Mouse (Mus musculus) C2C12 (cell line): ENCODE data around the gene Cks1b. TPM values are rescaled to one million over a fixed set of nuclear protein-coding genes. Genes with fewer than 3 reads are reported as not detected.

Experiments used
- H3K27me3 ChIP-seq: one replicate; pipeline ENCODE4 v1.6.1; 2011; ENCODE audit not compliant: control insufficient read depth, insufficient read depth, insufficient read length
- H3K36me3 ChIP-seq: one replicate; pipeline ENCODE4 v1.6.1; 2011; ENCODE audit not compliant: control insufficient read depth, insufficient read depth
- H3K4me3 ChIP-seq: one replicate; pipeline ENCODE4 v1.5.1; 2011; ENCODE audit warnings: mild to moderate bottlenecking, control low read depth; ENCODE audit not compliant: poor library complexity, insufficient read depth, severe bottlenecking
- H3K79me2 ChIP-seq: one replicate; pipeline ENCODE4 v1.6.1; 2011; ENCODE audit not compliant: control insufficient read depth, insufficient read depth
- H3K79me3 ChIP-seq: one replicate; pipeline ENCODE4 v1.6.1; 2011; ENCODE audit warnings: low read depth, control low read depth
- H3ac ChIP-seq: one replicate; pipeline ENCODE3; 2011; ENCODE audit warnings: low read depth; ENCODE audit not compliant: control insufficient read depth, insufficient read length
- CEBPB ChIP-seq: IDR thresholded peaks from one replicate; pipeline ENCODE4 v1.6.1; 2011; ENCODE audit warnings: low read depth, mild to moderate bottlenecking, control low read depth, moderate library complexity
- CTCF ChIP-seq: IDR thresholded peaks from one replicate; pipeline ENCODE4 v1.5.1; 2011; ENCODE audit not compliant: control insufficient read depth, insufficient read depth, insufficient read length
- FOSL1 ChIP-seq: IDR thresholded peaks from one replicate; pipeline ENCODE4 v1.8.0; 2011; ENCODE audit warnings: mild to moderate bottlenecking, low read length; ENCODE audit not compliant: poor library complexity, insufficient read depth, severe bottlenecking
- MAX ChIP-seq: IDR thresholded peaks from one replicate; pipeline ENCODE4 v1.6.1; 2011; ENCODE audit warnings: mild to moderate bottlenecking, control low read depth
- MYOD1 ChIP-seq: IDR thresholded peaks from one replicate; pipeline ENCODE4 v1.6.1; 2011; ENCODE audit warnings: low read depth; ENCODE audit not compliant: control insufficient read depth, insufficient read length
- MYOG ChIP-seq: IDR thresholded peaks from one replicate; pipeline ENCODE4 v1.6.1; 2011; ENCODE audit not compliant: control insufficient read depth, insufficient read length; ENCODE audit errors: extremely low read depth
- USF1 ChIP-seq: IDR thresholded peaks from one replicate; pipeline ENCODE4 v1.6.1; 2011; ENCODE audit warnings: low read depth, mild to moderate bottlenecking, control low read depth, moderate library complexity
- polyA plus RNA-seq: library from polyadenylated mRNA; unstranded; fragments of >200 nt; fragmentation: generic; extraction: Trizol; gene quantifications from one replicate; pipeline ENCODE4 v1.2.1, GENCODE M21; 2012; ENCODE audit warnings: missing spikeins

Cks1b gene
- polyA plus RNA-seq, 1 experiment = 446 TPM

DNA sequence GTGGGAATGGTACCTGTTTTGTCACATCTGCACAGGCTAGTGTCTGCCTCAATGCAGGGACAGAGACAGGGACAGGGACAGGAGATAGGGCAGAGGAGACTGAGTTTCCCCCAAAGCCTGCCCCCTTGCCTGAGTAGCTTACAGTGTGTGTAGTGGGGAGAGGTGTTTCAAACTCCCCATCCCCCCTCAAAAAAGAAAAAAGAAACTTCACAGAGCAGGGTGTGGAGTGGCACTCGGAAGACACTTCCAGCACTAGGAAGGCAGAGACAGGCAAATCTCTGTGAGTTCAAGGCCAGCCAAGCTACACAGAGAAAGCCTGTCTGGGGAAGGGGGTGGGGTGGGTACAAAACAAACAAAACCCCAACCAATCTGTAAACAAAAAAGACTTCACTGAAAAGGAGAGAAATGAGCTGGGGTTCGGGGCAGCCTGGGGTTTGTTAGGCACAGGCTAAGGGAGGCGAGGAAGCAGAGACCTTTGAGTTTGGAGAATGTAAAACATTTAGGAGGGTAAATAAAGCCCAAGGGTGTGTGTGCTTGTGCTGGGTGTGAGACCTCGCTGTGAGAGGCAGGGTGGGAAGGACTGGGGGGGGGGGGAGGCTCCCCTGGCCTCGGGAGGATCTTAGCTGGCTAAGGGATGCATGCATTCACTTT, 44.5 kb downstream of the Cks1b start:
- Histone ChIP-seq H3K27me3 (peaks cover 7% of the 10 kb centered on the region), H3K79me2 (no peaks in the 10 kb centered on the region), H3K4me3 (no peak overlapping the region), H3K36me3 (peaks cover under 1% of the 10 kb centered on the region), H3ac (no peak overlapping the region), H3K79me3 (no peaks in the 10 kb centered on the region)
- TF ChIP-seq MAX (no peak), MYOD1 (no peak), USF1 (no peak), CTCF (no peak), FOSL1 (no peak), CEBPB (no peak), MYOG (no peak)

- no peaks in the 10 kb centered on the region for H3K79me2 ChIP-seq
- no peaks in the 10 kb centered on the region for H3K36me3 ChIP-seq
- no peak overlapping the region for H3ac ChIP-seq
- no peaks in the 10 kb centered on the region for H3K79me3 ChIP-seq
- H3K4me3 ChIP-seq = no peak overlapping the region
- TF ChIP-seq MYOD1 (no peak), MAX (no peak), USF1 (peak; percentile 46), CEBPB (no peak)
- peaks cover 41% of the 10 kb centered on the region for H3K27me3 ChIP-seq
Observed at GRCm38 (mm10) chr3:89367338-89367737, 50.8 kb downstream of the Cks1b start.

DNA sequence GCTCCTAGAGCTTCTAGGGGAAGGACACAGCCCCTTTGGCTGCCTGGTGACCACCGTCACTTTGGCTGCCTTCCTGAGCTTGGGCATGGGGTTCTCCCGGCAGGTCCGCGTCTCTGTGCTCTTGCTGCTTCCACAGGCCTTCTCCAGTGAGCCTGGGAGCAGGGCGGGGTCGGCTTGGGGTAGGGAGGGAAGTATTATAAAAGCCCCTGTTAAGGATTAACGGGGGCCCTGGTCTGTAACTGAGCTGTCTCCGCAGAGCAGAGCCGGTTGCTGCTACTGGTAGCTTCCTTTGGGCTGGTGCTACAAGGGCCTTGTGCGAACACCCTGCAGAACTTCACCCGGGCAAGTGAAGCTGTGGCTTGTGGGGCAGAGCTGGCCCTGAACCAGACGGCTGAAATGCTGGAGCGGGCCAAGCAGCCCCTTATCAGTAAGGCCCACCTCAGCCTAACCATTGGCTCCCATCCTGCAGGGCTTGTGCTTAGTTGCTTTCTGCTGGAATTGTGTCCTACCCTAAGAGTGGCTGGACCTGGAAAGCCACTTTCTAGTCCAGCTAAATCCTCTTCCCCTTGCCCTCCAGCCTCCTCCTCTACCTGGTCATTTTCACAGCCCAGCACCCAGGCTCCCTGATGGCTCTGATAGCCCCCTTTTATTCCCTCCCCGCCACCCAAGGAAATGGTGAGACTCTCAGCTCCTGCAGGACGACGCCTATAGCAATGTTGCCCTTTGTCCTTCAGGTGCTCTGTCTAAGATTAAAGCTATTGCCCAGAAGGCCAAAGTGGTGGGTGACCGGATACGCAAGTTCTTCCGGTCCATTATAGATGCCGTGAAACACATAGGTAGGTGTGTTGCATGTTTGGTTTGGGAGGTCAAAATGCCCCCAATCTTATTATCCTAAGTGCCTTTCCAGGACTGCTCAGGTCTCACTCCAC, 52.4 kb downstream of the Cks1b start:
- TF ChIP-seq CEBPB (no peak), USF1 (no peak), FOSL1 (no peak), CTCF (no peak), MYOD1 (no peak), MYOG (no peak), MAX (no peak)
- H3K27me3 ChIP-seq = peaks cover 41% of the 10 kb centered on the region
- no peak overlapping the region for H3ac ChIP-seq
- H3K79me3 ChIP-seq = no peaks in the 10 kb centered on the region
- H3K4me3 ChIP-seq = no peak overlapping the region
- H3K79me2 ChIP-seq = no peaks in the 10 kb centered on the region
- H3K36me3 ChIP-seq = no peaks in the 10 kb centered on the region

Other genes with a start within 250 kb of the Cks1b start
- 139 TPM for gene Scamp3, start 240.9 kb downstream of the Cks1b start, polyA plus RNA-seq
- gene Fam189b, start 235.2 kb downstream of the Cks1b start, polyA plus RNA-seq = 27.4 TPM
- gene Gba, start 215.5 kb downstream of the Cks1b start, polyA plus RNA-seq = 40.6 TPM
- gene Thbs3, start 203.2 kb downstream of the Cks1b start, polyA plus RNA-seq = 9.1 TPM
- gene Mtx1, start 191.3 kb downstream of the Cks1b start, polyA plus RNA-seq = 248 TPM
- 0.20 TPM for gene Muc1, start 189.3 kb downstream of the Cks1b start, polyA plus RNA-seq
- gene Krtcap2, start 172.4 kb downstream of the Cks1b start, polyA plus RNA-seq = 299 TPM
- 11.0 TPM for gene Trim46, start 172.1 kb downstream of the Cks1b start, polyA plus RNA-seq
- gene Dpm3, start 159.0 kb downstream of the Cks1b start, polyA plus RNA-seq = 228 TPM
- gene Slc50a1, start 147.8 kb downstream of the Cks1b start, polyA plus RNA-seq = 48.7 TPM
- gene Efna1, start 137.2 kb downstream of the Cks1b start, polyA plus RNA-seq = 13.9 TPM
- gene Efna3, start 95.4 kb downstream of the Cks1b start, polyA plus RNA-seq = 2.9 TPM
- gene Efna4, start 80.4 kb downstream of the Cks1b start, polyA plus RNA-seq = 13.3 TPM
- 60.2 TPM for gene Adam15, start 68.4 kb downstream of the Cks1b start, polyA plus RNA-seq
- 0.01 TPM for gene Dcst2, start 56.4 kb downstream of the Cks1b start, polyA plus RNA-seq
- gene Dcst1, start 53.1 kb downstream of the Cks1b start, polyA plus RNA-seq = 0.20 TPM
- gene Zbtb7b, start 23.6 kb downstream of the Cks1b start, polyA plus RNA-seq = 29.5 TPM
- gene Lenep, start 15.6 kb downstream of the Cks1b start, polyA plus RNA-seq = not detected
- gene Flad1, start 6.5 kb downstream of the Cks1b start, polyA plus RNA-seq = 11.0 TPM
- 86.3 TPM for gene Shc1, start 60 bp upstream of the Cks1b start, polyA plus RNA-seq
- gene Pygo2, start 11.8 kb upstream of the Cks1b start, polyA plus RNA-seq = 53.1 TPM
- gene Pbxip1, start 18.3 kb upstream of the Cks1b start, polyA plus RNA-seq = 34.6 TPM
- gene Pmvk, start 36.2 kb upstream of the Cks1b start, polyA plus RNA-seq = 36.6 TPM
- gene Kcnn3, start 101.8 kb upstream of the Cks1b start, polyA plus RNA-seq = 0.01 TPM